7 mouse cellular contexts compared by ENCODE assay signal in the genomic region with DNA sequence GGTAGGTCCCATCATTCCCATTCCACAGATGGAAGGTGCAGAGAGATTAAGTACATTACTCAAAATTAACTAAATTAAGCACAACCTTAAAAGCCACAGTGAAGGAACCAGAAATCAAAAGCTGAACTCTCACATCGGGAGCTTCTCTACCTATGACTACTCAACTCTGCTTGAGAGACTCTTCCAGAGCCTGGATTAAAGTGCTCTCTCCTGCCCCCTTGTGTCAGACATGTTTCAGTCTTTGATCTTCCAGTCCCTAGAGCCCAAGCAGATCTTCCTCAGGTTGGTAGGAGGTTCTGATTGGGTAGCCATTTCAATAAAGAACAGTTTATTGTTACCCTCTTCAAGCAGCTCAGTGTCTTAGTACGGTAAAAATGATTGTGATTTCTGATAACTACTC. TPM values are rescaled to one million over a fixed set of nuclear protein-coding genes. Genes with fewer than 3 reads are reported as not detected.
DNase-seq lines count a peak whose midpoint lies in the region; TF ChIP-seq lines count a peak whose summit lies in the region.

No protein-coding gene starts in this region.

- 39% methylated on average over 2 of the region's 2 CpGs for WGBS in lung, adult 2 months

- H3K4me1 ChIP-seq in lung, adult 2 months (ENCODE audit: control insufficient read depth, insufficient read depth, low read length) = no peaks in the 10 kb centered on the region

- DNase-seq in urinary bladder, postnatal 14 days (ENCODE audit: low spot score) = peak; percentile 74
- no peak for DNase-seq in urinary bladder, adult 2 months (ENCODE audit: low spot score)
- peak; percentile 73 for DNase-seq in adrenal gland, adult 2 months
- peak; percentile 65 for DNase-seq in embryo, embryonic 10.5 days (ENCODE audit: low spot score)
- peak; percentile 87 for DNase-seq in kidney, adult 9 months
- peak; percentile 54 for DNase-seq in lung, adult 2 months
- DNase-seq in spleen, adult 12 weeks (ENCODE audit: low spot score) = peak; percentile 53

- no peak for TF ChIP-seq POLR2A in lung, adult 2 months (IDR thresholded peaks at IDR 0.05; ENCODE audit: borderline replicate concordance, extremely low read depth, low read depth, low read length)

- peak; percentile 52 for TF ChIP-seq CTCF in lung, adult 2 months (IDR thresholded peaks at IDR 0.05; ENCODE audit: insufficient read depth, low read length)

- H3K4me3 ChIP-seq in lung, adult 2 months (replicated peaks; ENCODE audit: extremely low read depth, low read depth, low read length) = no peak overlapping the region

RNA-seq across cellular contexts. Expression of a gene that starts 6.5 kb away (rescaled TPM):
- 24.0 and 31.2 TPM in 2 replicates for polyA plus RNA-seq in urinary bladder, adult 2 months (2012; rRNA removed)
- 10 to 100 TPM; 29.2 to 30.6 TPM for total RNA-seq in adrenal gland, adult 2 months (2021)
- 3.8 and 4.4 TPM in 2 replicates for polyA plus RNA-seq in adrenal gland, adult 2 months (2012; rRNA removed)
- polyA plus RNA-seq in lung, adult 2 months (2012; rRNA removed) = 6.3 and 11.1 TPM in 2 replicates

RNA-seq across cellular contexts. Expression of a gene that starts 18.4 kb away (rescaled TPM):
- polyA plus RNA-seq in urinary bladder, adult 2 months (2012; rRNA removed) = 42.4 and 45.9 TPM in 2 replicates
- 10 to 100 TPM; 50.7 to 58.4 TPM for total RNA-seq in adrenal gland, adult 2 months (2021)
- 84.3 and 92.3 TPM in 2 replicates for polyA plus RNA-seq in adrenal gland, adult 2 months (2012; rRNA removed)
- 81.6 and 83.1 TPM in 2 replicates for polyA plus RNA-seq in lung, adult 2 months (2012; rRNA removed)

RNA-seq across cellular contexts. Expression of a gene that starts 40.6 kb away (rescaled TPM):
- 29.7 and 40.7 TPM in 2 replicates for polyA plus RNA-seq in urinary bladder, adult 2 months (2012; rRNA removed)
- total RNA-seq in adrenal gland, adult 2 months (2021) = 10 to 100 TPM in 1 of 2 experiments, 1 to 10 TPM in 1; 6.3 to 10.7 TPM
- 13.9 and 21.4 TPM in 2 replicates for polyA plus RNA-seq in adrenal gland, adult 2 months (2012; rRNA removed)
- polyA plus RNA-seq in lung, adult 2 months (2012; rRNA removed) = 38.1 and 42.8 TPM in 2 replicates
